Mouse (Mus musculus) ES-CJ7 (cell line): ENCODE measurements around the gene Adcy7.

Source experiments
- DNase-seq: peaks from one replicate; pipeline ENCODE4 v3.0.0; 2011; ENCODE audit warnings: low read depth, low spot score

Adcy7 gene

GRCm38 (mm10) chr8:88273051-88273430, 838 bp downstream of the Adcy7 start:
- no peak for DNase-seq

- no peak for DNase-seq
These were observed 1.9 kb downstream of the Adcy7 start for GRCm38 (mm10) chr8:88274090-88274489.

GRCm38 (mm10) chr8:88279220-88279619, 7.0 kb downstream of the Adcy7 start:
- no peak for DNase-seq

- no peak for DNase-seq
These were observed 7.5 kb downstream of the Adcy7 start for GRCm38 (mm10) chr8:88279670-88280069.

GRCm38 (mm10) chr8:88280904-88281303, 8.7 kb downstream of the Adcy7 start:
- DNase-seq, result no peak

GRCm38 (mm10) chr8:88282684-88283083, 10.5 kb downstream of the Adcy7 start:
- no peak for DNase-seq

GRCm38 (mm10) chr8:88283243-88284115, 11.3 kb downstream of the Adcy7 start:
- no peak for DNase-seq

- no peak for DNase-seq
These were observed 12.5 kb downstream of the Adcy7 start for GRCm38 (mm10) chr8:88284738-88285137.

GRCm38 (mm10) chr8:88285469-88286356, 13.5 kb downstream of the Adcy7 start:
- no peak for DNase-seq

GRCm38 (mm10) chr8:88286421-88286960, 14.3 kb downstream of the Adcy7 start:
- no peak for DNase-seq

GRCm38 (mm10) chr8:88288622-88289242, 16.5 kb downstream of the Adcy7 start:
- no peak for DNase-seq

- DNase-seq, result no peak
These were observed 17.7 kb downstream of the Adcy7 start for GRCm38 (mm10) chr8:88289901-88290300.

GRCm38 (mm10) chr8:88290326-88291304, 18.4 kb downstream of the Adcy7 start:
- no peak for DNase-seq

- no peak for DNase-seq
These were observed 19.1 kb downstream of the Adcy7 start for GRCm38 (mm10) chr8:88291305-88291690.

GRCm38 (mm10) chr8:88292926-88293325, 20.7 kb downstream of the Adcy7 start:
- no peak for DNase-seq

- DNase-seq, result no peak
These were observed 21.6 kb downstream of the Adcy7 start for GRCm38 (mm10) chr8:88293590-88294356.

- DNase-seq, result no peak
These were observed 22.8 kb downstream of the Adcy7 start for GRCm38 (mm10) chr8:88294977-88295376.

- DNase-seq, result no peak
These were observed 26.0 kb downstream of the Adcy7 start for GRCm38 (mm10) chr8:88297976-88298732.

- DNase-seq, result no peak
These were observed 26.5 kb downstream of the Adcy7 start for GRCm38 (mm10) chr8:88298733-88299103.
